Mouse (Mus musculus): ENCODE results near the gene Mphosph6. TPM values are rescaled to one million over a fixed set of nuclear protein-coding genes. Genes with fewer than 3 reads are reported as not detected.

The Mphosph6 gene
- polyA plus RNA-seq, 2 experiments from 2014 or later: 61.0 to 74.5 TPM

DNA sequence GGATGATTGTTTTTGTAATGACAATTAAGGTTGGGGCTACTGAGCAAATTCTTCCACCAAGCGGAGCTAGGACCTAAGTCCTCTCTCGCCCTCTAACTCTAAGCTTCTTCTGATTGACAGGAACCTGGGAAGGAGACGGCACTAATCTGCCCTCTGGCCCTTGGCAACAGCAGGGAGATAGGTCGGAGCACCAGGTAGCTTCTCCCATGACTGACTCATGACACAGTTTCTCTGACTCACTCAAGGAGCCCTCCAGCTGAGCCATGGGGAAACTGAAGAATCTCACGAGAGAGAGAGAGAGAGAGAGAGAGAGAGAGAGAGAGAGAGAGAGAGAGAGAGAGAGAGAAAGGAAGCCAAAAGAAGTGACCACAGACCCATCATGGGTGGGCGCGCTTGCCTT lies 32.8 kb downstream of the Mphosph6 start:
- ATAC-seq: no peak

DNA sequence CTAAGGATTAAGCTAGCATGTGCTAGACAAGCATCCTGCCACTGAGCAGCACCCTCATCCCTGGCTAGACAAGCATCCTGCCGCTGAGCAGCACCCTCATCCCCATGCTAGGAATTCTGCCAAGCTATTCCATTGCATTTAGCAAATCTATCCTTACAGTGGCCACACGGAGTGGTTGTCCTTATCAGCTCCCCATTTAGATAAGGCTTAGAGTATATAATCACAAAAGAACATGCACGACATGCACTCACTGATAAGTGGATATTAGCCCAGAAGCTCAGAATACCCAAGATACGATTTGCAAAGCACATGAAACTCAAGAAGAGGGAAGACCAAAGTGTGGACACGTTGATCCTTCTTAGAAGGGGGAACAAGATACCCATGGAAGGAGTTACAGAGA lies 35.8 kb downstream of the Mphosph6 start:
- ATAC-seq: no peak

DNA sequence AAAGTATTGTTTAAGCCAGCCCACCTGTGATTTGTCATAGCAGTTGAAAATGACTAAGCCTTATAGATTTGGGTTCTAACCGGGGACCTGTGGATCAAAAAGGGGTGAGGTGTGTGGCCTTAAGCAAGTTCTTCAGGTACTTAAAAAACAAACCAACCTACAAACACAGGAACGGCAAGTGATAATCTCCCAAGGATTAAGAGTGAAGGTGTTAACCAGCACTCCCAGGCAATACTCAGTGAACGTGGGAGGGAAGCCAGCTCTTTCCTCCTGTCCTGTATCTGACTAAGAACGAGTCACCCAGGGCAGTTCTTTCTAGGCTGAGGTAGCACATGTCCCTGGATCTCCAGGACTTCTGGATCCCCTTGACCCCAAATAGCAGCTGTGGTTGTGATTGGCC lies 37.1 kb downstream of the Mphosph6 start:
- ATAC-seq: no peak

DNA sequence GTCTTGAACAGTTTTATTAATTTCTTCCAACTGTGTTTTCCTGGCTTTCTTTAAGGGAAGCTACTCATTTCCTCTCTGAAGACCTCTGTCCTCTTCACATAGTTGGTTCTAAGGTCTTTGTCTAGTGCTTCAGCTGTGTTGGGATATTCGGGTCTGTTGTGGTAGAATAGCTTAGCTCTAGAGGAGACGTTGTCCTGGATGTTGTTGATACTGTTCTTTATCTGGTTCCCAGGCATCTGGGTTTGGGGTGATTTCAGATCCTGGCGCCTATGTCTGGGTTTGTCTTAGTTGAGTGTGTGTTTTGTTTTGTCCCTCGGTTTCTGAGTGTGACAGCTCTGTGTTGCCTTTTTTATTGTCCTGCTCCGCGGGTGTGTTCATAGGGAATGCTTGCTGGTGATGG lies 39.0 kb downstream of the Mphosph6 start:
- ATAC-seq: no peak

DNA sequence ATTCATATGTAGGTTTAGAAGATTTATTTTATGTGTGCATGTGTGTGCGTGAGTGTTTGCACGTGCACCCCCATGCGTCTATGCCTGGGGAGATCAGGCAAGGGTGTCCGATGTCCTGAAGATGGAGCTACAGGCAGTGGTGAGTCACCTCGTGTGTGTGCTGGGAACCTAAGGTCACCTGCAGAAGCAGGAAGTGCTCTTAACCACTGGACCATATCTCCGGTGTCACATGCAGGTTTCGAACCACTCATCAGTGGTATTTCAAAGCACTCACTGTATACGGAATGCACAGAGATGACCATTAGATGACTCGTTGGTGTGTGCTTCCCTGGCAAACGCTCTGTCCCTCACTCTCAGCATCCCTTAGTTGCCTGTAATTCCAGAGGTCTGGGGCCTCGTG lies 43.8 kb downstream of the Mphosph6 start:
- no peak for ATAC-seq

DNA sequence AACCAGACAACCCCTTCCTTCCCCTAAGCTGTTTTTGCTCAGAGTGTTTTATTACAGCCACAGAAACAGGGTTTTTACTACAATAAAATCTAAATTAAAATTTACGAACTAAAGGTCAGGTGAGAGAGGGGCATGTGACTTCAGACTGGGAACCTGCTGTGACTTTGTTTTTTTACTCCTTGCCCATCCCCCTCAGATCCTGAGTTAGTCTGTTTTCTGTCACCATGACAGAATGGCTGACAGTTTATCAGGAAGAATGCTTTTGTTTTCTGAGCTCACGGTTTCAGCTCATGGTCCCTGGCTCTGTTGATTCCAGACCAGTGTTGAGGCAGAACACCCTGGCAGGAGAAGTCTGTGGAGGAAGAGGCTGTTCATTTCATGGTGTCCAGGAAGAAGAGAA lies 52.3 kb downstream of the Mphosph6 start:
- no peak for ATAC-seq

DNA sequence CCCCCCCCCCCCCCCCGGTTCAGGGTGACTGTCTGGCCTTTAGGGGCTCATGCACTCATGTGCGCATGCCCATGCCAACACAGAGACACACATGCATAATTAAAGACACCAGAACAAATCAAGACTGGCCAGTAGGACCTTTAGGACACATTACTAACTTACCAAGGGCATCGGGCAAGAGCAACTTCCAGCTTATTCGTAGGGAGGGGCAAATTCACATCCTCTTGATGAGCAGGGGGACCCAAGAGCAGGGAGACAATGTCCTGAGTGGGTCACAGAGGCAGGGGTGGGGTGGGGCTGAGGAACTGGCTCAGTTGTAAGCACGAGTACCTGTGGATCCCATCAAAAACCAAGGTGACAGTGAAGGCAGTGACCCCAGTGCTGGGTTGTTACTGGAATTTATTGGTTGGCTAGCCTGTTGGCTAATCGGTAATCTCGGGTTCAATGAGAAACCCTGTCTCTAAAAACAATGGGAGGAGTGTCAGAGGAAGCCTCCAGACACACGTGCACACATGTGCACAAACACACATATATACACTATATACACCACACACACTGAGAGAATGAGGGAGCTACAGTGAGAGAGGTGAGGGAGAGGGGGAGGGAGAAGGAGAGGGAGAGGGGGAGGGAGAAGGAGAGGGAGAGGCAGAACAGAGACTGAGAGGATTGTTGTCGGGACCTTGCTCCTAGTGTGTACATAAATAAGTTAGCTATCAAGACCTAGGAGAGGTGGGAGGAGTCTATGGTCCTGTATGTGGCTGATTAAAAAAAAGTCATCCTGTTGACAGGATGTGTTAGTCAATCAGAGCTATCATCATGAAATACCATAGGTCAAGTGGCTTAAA lies 53.6 kb downstream of the Mphosph6 start:
- ATAC-seq: no peak

DNA sequence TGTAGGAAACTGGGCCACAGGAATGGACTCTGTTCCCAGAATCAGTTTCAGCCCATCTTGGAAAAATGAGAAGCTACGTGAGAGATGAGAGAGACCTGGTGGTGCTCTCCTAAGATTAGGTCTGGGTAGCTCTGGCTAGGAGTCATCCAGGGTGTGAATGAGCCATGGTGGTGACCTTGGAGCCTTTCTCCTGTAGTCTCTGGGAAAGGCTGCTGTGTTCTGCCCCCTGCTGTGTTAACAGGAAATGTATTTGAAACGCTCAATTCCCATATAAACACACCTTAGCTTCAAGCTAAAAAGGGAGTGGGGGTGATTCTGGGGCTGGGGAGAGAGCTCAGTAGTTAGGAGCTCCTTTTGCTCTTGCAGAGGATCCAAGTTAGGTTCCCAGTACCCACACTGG lies 54.3 kb downstream of the Mphosph6 start:
- ATAC-seq: no peak

DNA sequence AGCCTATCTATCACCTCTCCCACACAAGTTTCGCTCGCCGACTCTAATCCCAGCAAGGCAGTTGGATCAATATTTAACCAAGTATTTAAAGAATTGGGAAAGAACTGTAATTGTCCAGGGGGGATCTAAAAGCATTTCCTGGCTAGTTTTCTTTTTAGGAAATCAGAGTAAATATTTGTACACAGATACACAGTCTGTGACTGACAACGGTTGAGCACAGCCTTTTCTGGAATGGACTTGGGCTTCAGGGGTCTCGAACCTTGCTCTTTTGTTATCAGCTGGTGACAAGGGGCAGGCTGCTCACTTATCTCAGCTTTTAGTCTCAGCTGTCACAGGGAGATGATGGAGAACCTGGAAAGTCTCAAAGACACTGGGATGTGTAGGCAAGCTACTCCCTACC lies 55.1 kb downstream of the Mphosph6 start:
- ATAC-seq: no peak

DNA sequence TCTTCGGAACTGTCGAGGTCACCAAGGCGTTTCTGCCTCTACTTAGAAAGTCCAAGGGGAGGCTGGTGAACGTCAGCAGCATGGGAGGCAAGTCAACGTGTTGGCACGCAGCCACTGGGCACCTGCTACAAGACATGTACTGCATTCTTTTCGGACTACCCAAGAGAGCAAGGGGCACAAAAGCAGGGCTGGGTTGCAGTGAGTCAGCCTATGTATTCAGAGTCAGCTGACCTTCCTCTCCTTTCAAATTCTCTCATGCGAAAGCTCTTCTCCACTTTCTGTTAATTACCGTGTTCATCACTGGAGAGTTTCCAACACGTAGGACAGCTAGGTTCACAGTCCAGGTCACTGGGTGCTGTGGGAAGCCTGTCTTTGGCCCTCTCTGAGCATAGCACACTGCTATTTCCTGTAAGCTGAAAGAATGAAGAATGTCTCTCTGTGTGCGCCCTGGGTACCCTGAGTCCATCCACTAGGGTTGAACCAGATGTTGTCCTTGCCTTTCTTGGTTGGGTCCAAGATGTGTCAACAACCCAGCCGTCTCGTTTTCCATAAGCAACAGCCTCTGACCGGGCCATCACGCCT lies 59.2 kb downstream of the Mphosph6 start:
- no peak for ATAC-seq

Other genes starting within 250 kb of the Mphosph6 start
- gene Sdr42e1, start 128.3 kb downstream of the Mphosph6 start, polyA plus RNA-seq (2017; shearing (Covaris generic)): 1 to 10 TPM in 1 of 2 experiments, under 1 TPM in 1; 0.93 to 1.1 TPM
- gene Hsd17b2, start 100.0 kb downstream of the Mphosph6 start, polyA plus RNA-seq (2017; shearing (Covaris generic)): not detected

Data from activated CD4-positive, CD25-positive, alpha-beta regulatory T cell, adult 4 months (primary cell).